Mouse (Mus musculus) megakaryocyte progenitor cell, adult 5-6 weeks (primary cell): ENCODE results near the gene Vwa5b2. TPM values are rescaled to one million over a fixed set of nuclear protein-coding genes. Genes with fewer than 3 reads are reported as not detected.

Experiments used
- ATAC-seq: replicated peaks from 2 replicates; pipeline ENCODE4 v1.8.0; 2016; ENCODE audit warnings: mild to moderate bottlenecking, moderate TSS enrichment, inconsistent platforms; ENCODE audit not compliant: poor library complexity
- total RNA-seq, 2 experiments: library from RNA; stranded (forward) in 1 of 2; stranded (reverse) in 1 of 2; fragments of 157-497, 149-512 nt in 1 of 2; fragments of 200-1000 nt in 1 of 2; gene quantifications; 2 replicates each; pipeline versions ENCODE4 v1.2.3 to v1.2.4; 2015 to 2017

The Vwa5b2 gene
- total RNA-seq, 2 experiments from 2014 or later, result not detected

DNA sequence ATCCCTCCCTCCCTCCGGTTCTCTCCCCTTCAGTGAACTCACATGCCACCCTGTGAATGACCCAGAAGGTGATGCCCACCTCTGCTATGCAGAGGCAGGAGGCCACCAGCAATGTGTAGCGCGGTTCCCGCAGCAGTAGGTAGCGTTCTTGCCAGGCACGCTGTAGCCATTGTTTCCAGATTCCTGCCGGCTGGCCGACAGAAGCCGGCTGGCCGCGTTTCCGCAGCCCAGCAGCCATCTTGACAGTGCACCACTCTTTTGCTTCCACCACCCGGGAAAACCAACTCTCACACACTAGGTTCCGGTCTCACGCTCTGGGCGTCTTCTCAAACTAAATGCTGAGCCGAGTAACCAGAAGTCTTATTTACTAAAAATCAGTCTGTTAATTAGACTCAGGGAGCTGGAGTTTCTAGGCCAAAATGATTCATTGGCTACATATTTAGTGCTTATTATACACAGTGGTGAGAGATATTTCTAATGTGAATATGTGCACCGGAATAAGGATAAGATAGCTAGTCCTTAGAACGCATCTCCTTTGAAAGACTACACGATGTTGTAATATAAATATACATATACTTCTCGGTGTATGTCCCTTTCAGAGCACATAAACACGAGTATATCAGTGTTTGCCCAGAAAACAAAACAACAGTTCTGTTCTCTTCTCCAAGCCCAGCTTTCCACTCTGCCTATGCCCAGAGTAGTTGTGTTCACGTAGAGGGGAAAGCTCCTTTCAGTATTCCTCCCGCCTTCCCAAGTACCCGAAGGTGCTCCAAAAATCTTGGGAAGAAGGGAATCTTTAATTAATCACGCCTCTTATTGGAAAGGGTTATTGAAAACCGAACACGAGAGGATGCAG, 21.5 kb downstream of the Vwa5b2 start:
- ATAC-seq, result peak; percentile 83

DNA sequence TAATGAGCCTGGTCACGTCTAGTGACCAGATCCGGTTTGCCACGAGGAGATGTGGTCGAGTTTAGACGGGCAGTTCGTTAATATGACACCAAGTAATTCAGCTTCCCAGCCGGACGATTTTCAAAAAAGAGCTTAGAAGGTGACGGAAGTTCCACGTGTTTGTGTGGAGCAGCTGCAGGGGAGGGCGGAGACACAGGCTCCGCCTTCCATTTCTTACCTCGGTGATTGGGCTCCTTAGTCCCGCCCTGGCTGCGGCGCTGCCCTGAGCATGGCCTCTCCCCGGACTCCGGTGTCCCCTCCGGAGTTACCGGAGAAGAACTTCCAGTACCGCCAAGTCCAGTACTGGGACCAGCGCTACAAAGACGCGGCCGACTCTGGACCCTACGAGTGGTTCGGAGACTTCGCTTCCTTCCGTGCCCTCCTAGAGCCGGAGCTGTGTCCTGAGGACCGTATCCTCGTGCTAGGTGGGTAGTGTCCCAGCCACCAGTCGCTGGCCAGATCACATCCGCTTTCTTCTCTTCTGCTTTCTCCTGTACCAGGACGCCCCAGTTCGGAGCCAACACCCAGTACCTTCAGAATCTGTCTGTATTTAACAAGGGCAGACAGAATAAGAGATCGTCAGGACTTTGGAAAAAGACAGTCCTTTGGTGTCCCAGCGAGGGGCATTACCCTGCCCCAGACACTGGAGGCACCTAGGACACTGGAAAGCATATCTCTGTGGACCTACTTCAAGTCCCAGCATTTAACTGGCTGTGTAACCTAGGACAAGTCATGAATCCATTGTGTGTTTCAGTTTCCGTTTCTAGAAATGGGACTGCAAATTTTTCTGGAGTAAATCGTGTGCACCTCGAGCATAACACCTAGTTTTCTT, 22.3 kb downstream of the Vwa5b2 start, which contains the start of the genes Eef1akmt4, Gm49333 and Alg3:
Eef1akmt4 (plus strand) TSS at position 237 of the 871 bp plus-strand sequence.
Gm49333 (plus strand) TSS at position 254 of the 871 bp plus-strand sequence.
Alg3 (minus strand) TSS at position 379 of the 871 bp plus-strand sequence.
- peak; percentile 94 for ATAC-seq

DNA sequence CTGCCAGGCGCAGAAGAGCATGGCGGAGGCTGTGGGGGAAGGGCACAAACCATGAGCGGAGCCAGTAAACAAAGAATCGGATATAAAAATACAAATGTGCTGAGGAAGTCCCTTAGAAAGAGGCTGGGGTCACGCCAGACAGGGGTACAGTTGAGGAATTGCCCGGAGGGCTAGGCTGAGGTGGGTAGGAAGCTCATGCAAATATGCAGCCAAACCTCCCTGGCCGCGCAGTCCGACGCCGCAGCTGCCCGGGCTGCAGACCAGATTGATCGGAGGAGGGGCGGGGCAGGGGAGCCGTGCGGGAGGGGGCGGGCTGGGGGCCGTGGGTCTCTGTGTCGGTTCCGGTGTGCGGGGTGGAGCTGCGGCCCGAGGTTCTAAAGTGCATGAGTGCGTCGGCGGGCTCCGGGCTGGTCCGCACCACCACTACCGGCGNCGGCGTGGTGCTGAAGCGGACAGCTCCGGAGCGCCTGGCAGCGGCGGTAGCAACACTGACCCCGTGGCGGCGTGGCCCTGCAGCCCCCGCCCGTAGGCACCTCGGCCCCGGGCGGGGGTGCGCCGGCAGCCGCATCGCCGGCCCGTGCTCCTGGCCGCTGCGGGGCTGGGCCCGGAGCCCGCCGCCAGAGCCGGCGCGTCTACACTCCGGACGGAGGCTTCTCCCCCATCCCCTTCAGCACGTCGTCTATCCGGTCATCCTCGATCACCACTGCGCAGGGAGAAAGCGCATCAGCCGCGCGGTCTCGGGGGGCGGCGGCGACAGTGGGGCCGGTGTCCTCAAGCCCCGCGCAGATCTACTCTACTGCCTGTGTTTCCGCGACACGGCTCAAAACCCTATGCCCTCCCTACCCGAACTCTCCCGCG, 30.5 kb downstream of the Vwa5b2 start:
- peak; percentile 68 for ATAC-seq

DNA sequence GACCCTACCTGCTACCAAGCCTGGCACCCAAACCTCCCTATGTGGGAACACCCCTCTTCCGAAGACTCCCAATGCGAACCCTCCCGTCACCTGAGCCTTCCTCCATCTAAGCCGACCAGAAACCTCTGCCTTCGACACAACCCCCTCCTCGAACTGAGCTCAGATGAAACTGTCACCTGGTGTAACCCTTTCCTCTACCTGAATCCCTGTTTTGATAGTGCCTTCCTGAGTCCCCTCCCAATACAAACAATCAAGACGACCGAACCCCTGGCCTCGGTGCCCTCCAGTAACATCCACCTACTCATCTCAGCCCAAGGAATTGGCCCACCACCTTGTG, 31.1 kb downstream of the Vwa5b2 start:
- no peak for ATAC-seq

DNA sequence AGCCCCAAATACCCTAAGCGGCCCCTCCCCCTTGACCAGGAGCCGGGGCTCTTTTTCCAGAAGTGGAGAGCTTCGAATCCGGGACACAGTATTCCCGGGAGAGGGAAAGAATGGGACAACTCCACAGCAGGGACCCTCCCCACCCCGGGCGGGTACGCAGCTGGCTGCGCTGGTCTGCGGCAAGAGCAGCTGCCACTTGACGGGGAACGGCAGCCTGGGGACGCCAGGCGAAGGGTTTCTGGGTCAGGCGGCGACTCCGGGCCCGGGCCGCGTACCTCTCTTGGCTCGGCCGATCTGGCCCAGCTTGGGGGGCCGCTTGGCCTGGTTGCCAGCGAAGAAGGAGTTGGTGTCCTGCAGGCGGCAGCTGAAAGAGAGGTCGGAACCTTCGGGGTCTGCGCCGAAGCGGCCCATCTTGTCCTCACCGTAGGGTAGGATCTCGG, 31.5 kb downstream of the Vwa5b2 start:
- ATAC-seq, result no peak

DNA sequence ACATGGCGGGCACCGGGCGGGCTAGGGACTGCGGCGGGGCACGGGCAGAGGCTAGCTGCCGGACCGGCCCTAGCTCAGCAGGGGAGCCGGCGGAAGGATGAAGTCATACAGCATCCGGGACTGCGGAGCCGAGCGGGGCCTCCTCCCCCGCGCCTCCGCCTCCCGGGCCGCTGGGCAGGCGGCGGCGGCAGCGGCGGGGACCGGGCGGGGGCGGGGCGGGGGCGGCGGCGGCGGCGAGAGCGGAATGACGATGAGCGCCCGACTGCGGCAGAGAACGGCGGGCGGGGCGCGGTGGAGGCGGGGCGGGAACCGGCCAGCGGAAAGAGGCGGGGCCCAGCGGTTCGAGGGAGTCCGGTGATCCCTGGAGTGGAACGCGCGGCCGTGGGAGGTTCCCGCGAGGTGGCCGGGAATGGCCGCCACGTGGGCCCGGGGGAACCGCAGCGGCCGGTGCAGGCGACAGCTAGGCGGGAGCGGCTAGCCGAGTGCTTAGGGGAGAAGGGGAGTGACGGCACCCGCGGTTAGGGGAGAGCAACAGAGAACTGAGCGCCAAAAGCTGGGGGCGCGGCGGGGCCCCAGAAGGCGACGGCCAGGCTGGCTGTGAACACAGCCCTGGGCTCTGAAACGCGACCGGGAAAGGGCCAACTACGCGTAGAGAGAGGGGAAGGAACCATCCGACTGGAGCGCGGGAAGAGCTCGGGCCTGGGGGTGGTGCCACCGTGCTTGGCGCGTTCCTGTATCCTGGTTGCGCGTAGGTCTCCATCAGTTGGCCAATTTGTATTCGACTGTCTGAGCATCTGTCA, 32.1 kb downstream of the Vwa5b2 start, which contains the start of gene Camk2n2:
Camk2n2 (minus strand) TSS at position 97 of the 800 bp plus-strand sequence.
- ATAC-seq, result peak; percentile 30; the same call in 1 of the 2 replicates

DNA sequence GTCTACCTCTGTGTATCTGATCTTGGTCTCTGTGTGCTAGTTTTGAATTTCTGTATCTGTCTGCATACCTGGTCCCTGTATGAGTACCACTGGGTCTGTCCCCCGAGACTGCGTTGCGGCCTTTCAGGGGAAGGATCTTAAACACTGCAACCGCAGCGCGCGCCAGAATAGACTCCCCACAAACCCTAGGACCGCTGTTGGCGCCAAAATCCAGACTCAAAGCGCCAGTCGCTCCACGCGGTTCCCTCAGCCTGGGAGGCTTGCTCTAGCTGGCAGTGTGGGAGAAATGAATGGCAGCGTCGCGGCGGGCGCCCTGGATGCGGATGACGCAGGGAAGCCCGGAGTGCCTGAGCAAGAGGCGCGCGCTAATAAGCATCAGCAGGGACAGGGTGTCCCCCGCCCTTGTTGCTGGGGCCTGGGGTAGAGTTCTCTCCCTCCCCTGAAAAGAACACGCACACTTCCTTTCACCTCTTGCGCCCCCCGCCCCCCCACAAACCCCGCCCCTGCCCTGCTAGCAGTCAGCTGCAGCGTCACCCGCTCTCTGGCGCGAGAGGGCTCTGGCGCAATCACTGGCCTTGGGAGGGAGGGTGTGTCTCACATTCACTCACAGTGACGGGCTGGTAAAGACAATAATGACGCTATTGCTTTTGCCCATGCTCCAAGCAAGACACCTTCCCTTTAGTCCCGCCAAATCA, 32.9 kb downstream of the Vwa5b2 start:
- ATAC-seq, result peak; percentile 78

DNA sequence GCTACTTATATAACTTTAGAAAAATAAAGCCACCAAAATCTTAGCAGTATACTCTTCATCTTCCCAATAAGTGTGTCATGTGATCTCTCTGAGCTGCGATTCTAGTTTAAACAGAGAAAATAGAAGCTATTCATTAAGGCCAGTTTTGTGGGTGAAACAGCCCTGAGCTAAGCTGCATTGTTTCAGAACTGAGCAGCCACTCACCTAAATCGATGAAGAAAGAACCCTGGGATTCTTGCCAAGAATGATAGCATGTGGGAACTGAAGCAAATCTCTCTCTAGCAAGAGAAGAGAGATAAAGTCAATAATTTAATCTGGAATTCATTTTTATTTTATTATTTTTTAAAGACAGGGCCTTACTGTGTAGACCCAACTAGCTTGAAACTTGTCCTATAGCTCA, 33.9 kb downstream of the Vwa5b2 start:
- no peak for ATAC-seq

DNA sequence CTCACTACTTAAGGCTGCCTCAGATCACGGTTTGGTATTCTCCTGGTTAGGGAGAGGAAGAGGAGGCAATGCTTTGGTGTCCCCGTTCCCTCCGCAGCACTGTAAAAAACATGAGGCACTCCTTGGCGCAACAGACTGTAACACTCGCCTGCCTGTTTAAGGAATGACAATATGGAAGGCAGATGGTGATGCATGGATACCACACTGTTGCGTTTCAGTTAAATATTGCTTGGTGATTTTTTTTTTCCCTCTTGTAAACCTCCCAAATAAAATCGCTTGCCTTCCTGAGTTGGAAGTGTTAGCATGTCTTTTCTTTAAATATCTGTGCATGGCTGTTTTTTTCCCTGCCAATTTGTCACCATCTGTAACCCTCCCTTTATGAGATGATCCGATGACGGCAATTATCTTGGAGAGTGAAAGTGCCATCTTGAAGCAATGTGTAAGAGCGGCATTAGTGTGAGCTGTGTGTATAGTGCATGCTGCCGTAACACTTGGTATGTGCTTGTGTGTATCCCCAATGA, 39.7 kb downstream of the Vwa5b2 start:
- no peak for ATAC-seq

DNA sequence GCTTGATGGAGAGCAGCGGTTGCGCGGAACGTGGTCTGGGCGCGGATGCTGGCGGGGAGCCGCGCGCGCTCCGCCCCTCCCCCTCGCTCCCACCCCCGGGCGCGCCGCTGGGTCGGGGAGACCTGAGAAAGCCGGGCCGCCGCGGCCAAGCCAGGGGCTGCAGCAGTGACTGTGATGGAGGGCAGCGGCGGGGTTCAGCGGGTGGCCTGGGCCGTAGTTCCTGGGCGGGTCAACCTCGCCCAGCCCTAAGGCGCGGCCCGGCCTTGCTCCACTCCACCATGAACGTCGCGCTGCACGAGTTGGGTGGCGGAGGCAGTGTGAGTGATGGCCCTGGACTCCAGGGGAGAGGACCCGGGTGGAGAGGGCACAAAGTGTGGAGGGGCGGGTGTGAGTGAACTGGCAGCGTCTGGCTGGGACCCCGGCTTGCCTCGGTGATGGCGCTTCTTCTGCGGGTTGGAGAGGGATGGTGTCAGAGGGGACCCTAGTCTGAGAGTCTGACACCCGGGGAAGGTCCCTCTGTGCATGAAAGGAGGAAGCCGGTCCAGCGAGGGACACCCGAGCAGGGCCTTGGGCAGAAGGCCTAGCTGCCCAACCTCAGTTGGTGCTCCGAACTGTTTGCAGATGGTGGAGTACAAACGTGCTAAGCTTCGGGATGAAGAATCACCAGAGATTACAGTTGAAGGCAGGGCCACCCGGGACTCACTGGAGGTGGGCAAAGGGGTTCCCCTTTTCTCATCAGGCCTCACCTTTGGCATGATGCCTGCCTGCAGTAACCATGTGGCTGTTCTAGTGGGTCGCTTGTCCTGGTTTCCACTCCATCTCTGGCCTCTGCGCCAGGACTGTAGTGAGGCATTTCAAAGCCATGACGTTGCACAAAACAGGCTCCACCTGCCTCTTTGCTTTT, 40.7 kb downstream of the Vwa5b2 start, which contains the start of gene Ece2:
Ece2 (plus strand) TSS at position 98 of the 904 bp plus-strand sequence.
- ATAC-seq, result peak; percentile 37; the same call in 1 of the 2 replicates

DNA sequence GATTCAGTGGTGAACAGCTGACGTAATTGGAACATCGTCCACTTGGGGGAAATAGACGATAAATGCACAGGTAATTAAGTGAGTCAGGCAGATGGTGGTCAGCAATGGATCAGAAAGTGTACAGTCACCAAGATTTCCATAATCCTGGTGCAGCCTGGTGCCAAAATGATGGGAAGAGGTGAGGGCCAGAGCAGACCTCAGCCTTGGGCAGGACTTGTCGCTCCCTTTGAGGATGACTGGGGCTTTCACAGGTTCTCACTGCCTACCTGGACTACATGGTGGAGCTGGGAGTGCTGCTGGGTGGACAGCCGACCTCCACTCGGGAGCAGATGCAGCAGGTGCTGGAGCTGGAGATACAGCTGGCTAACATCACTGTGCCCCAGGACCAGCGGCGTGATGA, 48.1 kb downstream of the Vwa5b2 start:
- ATAC-seq, result no peak

DNA sequence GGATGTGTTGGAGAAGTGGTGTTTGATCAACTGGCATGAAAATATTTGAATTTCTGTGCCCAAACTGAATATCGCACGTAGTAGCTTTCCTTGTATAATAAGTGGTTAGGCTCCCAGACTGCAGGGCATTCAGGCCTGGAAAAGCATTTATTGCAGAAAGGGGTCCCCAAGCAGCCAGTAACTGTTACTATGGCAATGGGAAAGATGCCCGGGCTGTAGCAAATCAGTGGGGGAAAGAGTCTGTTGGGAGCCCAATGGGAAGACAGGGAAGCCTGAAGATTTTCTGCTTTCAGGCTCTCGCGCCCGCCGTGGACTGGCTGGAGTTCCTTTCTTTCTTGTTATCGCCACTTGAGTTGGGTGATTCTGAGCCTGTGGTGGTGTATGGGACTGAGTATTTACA, 49.1 kb downstream of the Vwa5b2 start:
- no peak for ATAC-seq

DNA sequence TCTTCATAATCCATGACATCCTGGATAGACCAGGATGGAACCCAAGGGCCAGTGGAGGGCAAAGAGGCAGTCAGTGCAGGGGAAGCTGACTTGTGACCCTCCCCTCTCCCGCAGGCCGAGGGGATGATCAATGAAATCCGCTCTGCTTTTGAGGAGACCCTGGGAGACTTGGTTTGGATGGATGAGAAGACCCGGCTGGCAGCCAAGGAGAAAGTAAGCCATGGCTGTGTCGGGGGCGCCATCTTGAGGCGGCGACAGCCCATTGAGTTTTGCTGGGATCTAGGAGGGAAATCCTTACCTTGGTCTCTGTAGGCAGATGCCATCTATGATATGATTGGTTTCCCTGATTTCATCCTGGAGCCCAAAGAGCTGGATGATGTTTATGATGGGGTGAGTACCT, 52.9 kb downstream of the Vwa5b2 start:
- ATAC-seq, result peak; percentile 92

DNA sequence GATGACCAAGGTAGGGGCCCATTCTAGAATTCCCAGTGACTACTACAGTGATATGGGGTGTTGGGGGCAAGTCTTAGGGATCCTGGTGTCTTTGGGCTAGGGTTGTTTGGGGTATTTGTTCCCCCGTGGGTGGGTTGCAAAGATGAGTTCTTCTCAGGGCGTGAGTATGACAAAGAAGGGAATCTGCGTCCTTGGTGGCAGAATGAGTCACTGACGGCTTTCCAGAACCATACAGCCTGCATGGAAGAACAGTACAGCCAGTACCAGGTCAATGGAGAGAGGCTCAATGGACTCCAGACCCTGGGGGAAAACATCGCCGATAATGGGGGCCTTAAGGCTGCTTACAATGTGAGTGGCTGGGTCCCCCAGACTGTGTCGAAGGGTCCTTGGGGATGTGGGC, 54.6 kb downstream of the Vwa5b2 start:
- ATAC-seq, result no peak

DNA sequence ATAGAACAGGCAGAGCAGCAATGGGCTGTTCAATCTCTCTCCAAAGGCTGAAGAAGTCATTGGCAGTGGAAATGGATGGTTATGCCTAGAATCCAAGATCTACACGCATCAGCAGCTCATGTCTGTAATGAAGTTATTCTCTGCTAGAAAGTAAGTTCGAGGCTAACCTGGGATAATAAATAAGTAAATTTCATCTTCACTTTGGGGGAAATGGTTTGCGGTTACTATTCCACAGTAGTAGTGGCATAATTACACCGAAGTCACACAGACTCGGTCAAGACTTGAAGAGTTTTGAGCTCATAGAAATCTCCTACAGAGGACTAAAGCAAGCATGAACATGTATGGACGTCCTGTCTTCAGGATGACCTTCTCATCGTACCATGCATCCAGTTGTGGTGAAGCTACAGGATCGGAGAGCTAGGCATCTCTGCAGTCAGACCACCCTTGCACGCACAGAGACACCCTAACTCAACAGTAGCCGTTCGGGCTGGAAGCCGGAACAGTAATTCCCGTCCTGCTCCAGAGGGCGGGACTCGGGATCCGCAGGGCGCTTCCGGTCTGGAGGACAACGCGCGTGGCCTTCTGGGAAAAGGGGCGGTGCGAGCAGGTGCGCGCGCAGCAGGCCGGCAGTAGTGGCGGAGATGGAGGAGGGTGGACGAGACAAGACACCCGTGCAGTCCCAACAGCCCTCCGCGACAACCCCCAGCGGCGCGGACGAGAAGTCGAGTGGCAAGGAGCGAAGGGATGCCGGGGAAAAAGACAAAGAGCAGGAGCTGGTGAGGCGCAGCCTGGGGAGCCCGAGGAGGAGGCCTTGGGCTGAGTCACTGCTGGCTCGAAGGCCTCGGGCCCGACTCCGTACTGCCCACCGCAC, 62.0 kb downstream of the Vwa5b2 start, which contains the start of gene Psmd2:
Psmd2 (plus strand) TSS at position 577 of the 871 bp plus-strand sequence.
- ATAC-seq, result peak; percentile 99

DNA sequence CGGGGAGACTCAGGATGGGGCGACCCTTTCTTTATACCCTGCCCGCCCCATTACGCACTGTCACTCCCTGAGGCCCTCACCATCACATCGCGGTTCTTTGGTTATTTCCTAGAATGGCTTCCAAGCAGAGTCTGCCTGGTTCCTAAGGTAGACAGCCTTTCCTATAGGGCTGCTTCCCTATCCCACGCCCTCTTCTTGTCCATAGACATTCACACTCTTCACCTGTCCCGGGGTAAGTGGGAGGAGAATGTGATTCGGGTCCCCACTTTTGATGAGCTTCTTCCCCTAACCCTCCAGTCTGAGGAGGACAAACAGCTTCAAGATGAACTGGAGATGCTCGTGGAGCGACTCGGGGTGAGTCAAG, 62.7 kb downstream of the Vwa5b2 start:
- no peak for ATAC-seq

DNA sequence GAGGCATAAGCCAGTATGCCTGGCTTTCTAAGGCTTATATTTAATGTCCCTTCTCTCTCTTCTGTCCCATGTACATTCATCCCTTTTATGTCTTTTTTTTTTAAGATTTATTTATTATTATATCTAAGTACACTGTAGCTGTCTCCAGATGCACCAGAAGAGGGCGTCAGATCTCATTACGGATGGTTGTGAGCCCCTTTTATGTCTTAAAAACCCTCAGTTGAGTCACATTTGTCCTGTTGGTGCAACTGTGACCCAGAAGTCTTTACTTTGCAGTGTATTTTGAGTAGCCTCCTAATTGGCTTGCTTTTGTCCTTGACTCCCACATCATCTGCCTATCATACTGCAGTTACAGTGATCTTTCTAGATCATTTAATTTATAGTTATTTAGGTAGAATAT, 64.0 kb downstream of the Vwa5b2 start:
- no peak for ATAC-seq
